Mouse (Mus musculus) ES-E14 (cell line): ENCODE measurements around the gene Unc5b. TPM values are rescaled to one million over a fixed set of nuclear protein-coding genes. Genes with fewer than 3 reads are reported as not detected.

Source experiments
- DNase-seq: peaks from one replicate; pipeline ENCODE4 v3.0.0-alpha.2; 2013; ENCODE audit warnings: low read depth, low spot score
- H3K27ac ChIP-seq: 2 replicates; pipeline ENCODE4 v1.5.1; 2012; ENCODE audit warnings: low read depth, mild to moderate bottlenecking, low read length, moderate library complexity, mixed read lengths; ENCODE audit not compliant: poor library complexity, insufficient read depth, severe bottlenecking
- H3K36me3 ChIP-seq: 2 replicates; pipeline ENCODE4 v1.6.1; 2012; ENCODE audit warnings: mild to moderate bottlenecking, low read length, moderate library complexity, mixed read lengths; ENCODE audit not compliant: control insufficient read depth, poor library complexity, insufficient read depth, severe bottlenecking
- H3K4me1 ChIP-seq, 2 experiments: fragments of 150-350 bp in 1 of 2; sonication (generic) in 1 of 2; 2 replicates each; pipeline ENCODE4 v1.6.1; 2012; ENCODE audit warnings: low read length in 2 of 2, mild to moderate bottlenecking in 1 of 2, mixed read lengths in 1 of 2; ENCODE audit not compliant: control insufficient read depth in 2 of 2, insufficient read depth in 2 of 2, poor library complexity in 1 of 2
- H3K4me3 ChIP-seq, 2 experiments: fragments of 150-350 bp in 1 of 2; sonication (generic) in 1 of 2; 2 replicates each; pipeline ENCODE4 v1.5.1; 2012; ENCODE audit warnings: low read length in 2 of 2, low read depth in 1 of 2, mild to moderate bottlenecking in 1 of 2, mixed read lengths in 1 of 2; ENCODE audit not compliant: insufficient read depth in 1 of 2, poor library complexity in 1 of 2, severe bottlenecking in 1 of 2
- H3K9ac ChIP-seq: 2 replicates; pipeline ENCODE4 v1.6.1; 2012; ENCODE audit warnings: low read depth, mild to moderate bottlenecking, low read length, mixed read lengths; ENCODE audit not compliant: poor library complexity, insufficient read depth, severe bottlenecking
- H3K9me3 ChIP-seq: fragments of 150-350 bp; sonication (generic); 2 replicates; pipeline ENCODE4 v1.6.1; 2012; ENCODE audit warnings: low read depth, mild to moderate bottlenecking, low read length; ENCODE audit not compliant: control insufficient read depth, insufficient read depth
- CHD2 ChIP-seq: IDR thresholded peaks from 2 replicates; pipeline ENCODE4 v1.6.1; 2014; ENCODE audit warnings: mild to moderate bottlenecking, low read depth, low read length, inconsistent platforms
- HCFC1 ChIP-seq: IDR thresholded peaks from 2 replicates; pipeline ENCODE4 v1.6.1; 2012; ENCODE audit warnings: low read length, inconsistent platforms, borderline replicate concordance; ENCODE audit not compliant: insufficient read depth
- MAFK ChIP-seq: IDR thresholded peaks from 2 replicates; pipeline ENCODE4 v1.6.1; 2014; ENCODE audit warnings: mild to moderate bottlenecking, low read depth, low read length, inconsistent platforms; ENCODE audit not compliant: insufficient read depth
- ZC3H11A ChIP-seq: IDR thresholded peaks from 2 replicates; pipeline ENCODE4 v1.6.1; 2012; ENCODE audit warnings: low read depth, mild to moderate bottlenecking, inconsistent platforms, low read length, borderline replicate concordance
- ZNF384 ChIP-seq: IDR thresholded peaks from 2 replicates; pipeline ENCODE4 v1.6.1; 2012; ENCODE audit warnings: low read depth, low read length, inconsistent platforms
- in situ Hi-C, 2 experiments: fragments of 600-800 bp; cut with MboI; formaldehyde crosslinking; loops; one replicate each; pipeline ENCODE4 v1.15.1; 2025; ENCODE audit warnings: low sequenced_read_pairs in 2 of 2, inconsistent platforms in 1 of 2; ENCODE audit not compliant: unreplicated experiment in 2 of 2
- total RNA-seq: library from RNA; depleted of rRNA; stranded (reverse); fragments of 300-350 nt; gene quantifications from 2 replicates; pipeline ENCODE4 v1.2.3, GENCODE M21; 2012

Unc5b gene
- total RNA-seq, 1 experiment, result 82.0 TPM

DNA sequence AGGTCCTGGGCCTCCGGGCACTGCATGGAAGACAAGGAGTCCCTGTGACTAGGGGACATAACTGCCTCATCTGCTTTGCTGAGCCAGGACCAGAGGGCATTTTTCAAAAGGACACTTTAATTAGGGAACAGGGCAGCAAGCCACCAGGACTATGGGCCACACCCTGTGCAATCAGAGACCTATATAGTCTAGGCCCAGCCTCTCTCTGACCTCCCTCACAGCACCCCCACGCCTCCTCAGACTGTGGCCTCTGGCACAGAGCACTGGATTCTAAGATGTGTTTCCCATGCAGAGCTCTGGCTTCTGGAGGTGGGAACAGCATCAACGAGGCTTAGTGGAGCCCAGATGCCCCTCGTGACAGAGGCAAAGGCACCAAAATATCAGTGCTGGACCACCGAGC, 35.4 kb downstream of the Unc5b start:
- DNase-seq, result no peak

DNA sequence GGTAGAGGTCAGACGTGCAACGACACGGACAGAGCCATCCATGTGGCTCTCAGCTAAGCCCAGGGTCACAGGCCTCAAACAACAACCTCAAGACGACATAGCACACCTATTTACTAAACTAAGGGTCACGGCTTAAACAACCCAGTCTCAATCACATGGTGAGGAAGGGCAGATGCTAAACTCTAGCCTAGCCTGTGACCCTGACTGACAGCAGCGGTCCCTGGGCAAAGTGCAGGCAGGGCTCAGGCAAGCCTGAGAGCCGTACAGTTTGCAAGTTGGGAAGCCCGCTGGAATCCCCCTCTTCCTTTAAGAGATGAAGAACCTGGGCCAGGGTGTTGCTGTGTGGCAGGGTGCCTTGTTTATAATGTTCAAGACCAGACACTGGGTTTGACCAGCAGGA, 36.6 kb downstream of the Unc5b start:
- Histone ChIP-seq H3K9ac (peak overlapping the region; percentile 10), H3K27ac (no peak overlapping the region), H3K4me1 (peaks cover 4 to 42% of the 10 kb centered on the region in 2 experiments; a peak in 3 of 4 replicates), H3K36me3 (no peaks in the 10 kb centered on the region; the same call in 1 of the 2 replicates), H3K9me3 (no peaks in the 10 kb centered on the region), H3K4me3 (0 out of 4 replicates have a peak overlapping the region, but pooled peaks of 1 of the 2 experiments have one; percentile 4)
- in situ Hi-C loops, result loop anchor here in 1 of 2 experiments (25.0 kb wide), 1 partner anchor 268 kb away; no protein-coding TSS in a partner anchor
- TF ChIP-seq ZNF384, result no peak
- TF ChIP-seq CHD2, result no peak
- no peak for TF ChIP-seq HCFC1
- TF ChIP-seq MAFK, result no peak
- no peak for TF ChIP-seq ZC3H11A
- DNase-seq, result no peak

More for the DNA sequence above, 35.4 kb downstream of the Unc5b start:
- Histone ChIP-seq H3K9ac (no peak overlapping the region), H3K4me3 (no peak overlapping the region), H3K9me3 (no peaks in the 10 kb centered on the region), H3K4me1 (peaks cover 5 to 54% of the 10 kb centered on the region in 2 experiments; a peak in 3 of 4 replicates), H3K36me3 (no peaks in the 10 kb centered on the region; the same call in 1 of the 2 replicates), H3K27ac (no peak overlapping the region)
- TF ChIP-seq ZC3H11A (no peak), HCFC1 (no peak), MAFK (no peak), ZNF384 (no peak), CHD2 (no peak)
- in situ Hi-C loops, result loop anchor here in 1 of 2 experiments (25.0 kb wide), 1 partner anchor 266 kb away; no protein-coding TSS in a partner anchor

GRCm38 (mm10) chr10:60794374-60794773, 37.0 kb downstream of the Unc5b start:
- in situ Hi-C loops, result loop anchor here in 1 of 2 experiments (25.0 kb wide), 1 partner anchor 268 kb away; no protein-coding TSS in a partner anchor
- Histone ChIP-seq H3K4me3 (0 out of 4 replicates have a peak overlapping the region, but pooled peaks of 1 of the 2 experiments have one; percentile 4), H3K9ac (peak overlapping the region; percentile 10; the same call in 1 of the 2 replicates)

DNA sequence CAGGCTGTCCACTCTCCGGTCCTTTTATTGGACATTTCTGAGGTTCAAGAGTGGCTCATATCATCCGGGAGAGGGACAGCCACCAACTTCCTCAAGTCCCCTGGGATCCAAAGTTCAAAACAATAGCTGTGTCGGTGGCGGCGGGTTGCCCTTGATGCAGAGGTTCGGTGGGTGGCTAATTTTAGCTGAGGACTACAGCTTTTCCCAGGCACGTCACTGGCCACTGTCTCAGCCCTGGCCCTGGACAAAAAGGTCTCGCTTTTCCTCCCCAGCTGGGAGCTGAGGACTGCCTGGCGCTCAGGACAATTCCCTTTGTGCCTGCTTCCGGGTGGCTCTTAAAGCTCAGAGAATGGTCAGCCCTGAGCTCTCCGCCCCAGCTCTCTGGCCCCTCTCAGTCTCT, 38.5 kb downstream of the Unc5b start:
- Histone ChIP-seq H3K9me3 (no peaks in the 10 kb centered on the region), H3K9ac (no peak overlapping the region), H3K4me1 (peaks cover 2 to 27% of the 10 kb centered on the region in 2 experiments; a peak in 3 of 4 replicates), H3K36me3 (no peaks in the 10 kb centered on the region), H3K27ac (no peak overlapping the region), H3K4me3 (no peak overlapping the region)
- TF ChIP-seq CHD2 (no peak), ZNF384 (no peak), HCFC1 (no peak), ZC3H11A (no peak), MAFK (no peak)
- no peak for DNase-seq
- in situ Hi-C loops, result loop anchor here in 1 of 2 experiments (25.0 kb wide), 1 partner anchor 269 kb away; no protein-coding TSS in a partner anchor

More at GRCm38 (mm10) chr10:60794374-60794773, 37.0 kb downstream of the Unc5b start:
- peaks cover 2 to 39% of the 10 kb centered on the region in 2 experiments; a peak in 2 of 4 replicates for H3K4me1 ChIP-seq
- no peaks in the 10 kb centered on the region; the same call in 1 of the 2 replicates for H3K36me3 ChIP-seq
- DNase-seq, result no peak
- H3K27ac ChIP-seq, result no peak overlapping the region
- no peak for TF ChIP-seq ZNF384
- TF ChIP-seq HCFC1, result no peak
- no peak for TF ChIP-seq CHD2
- no peak for TF ChIP-seq MAFK
- TF ChIP-seq ZC3H11A, result no peak
- no peaks in the 10 kb centered on the region for H3K9me3 ChIP-seq
